Mouse (Mus musculus): Measurements from ENCODE around the gene Vrk2. TPM values are rescaled to one million over a fixed set of nuclear protein-coding genes. Genes with fewer than 3 reads are reported as not detected.
A peak's percentile ranks its signal among the peaks of the same experiment; 100 is the strongest.

Vrk2 gene
- polyA plus RNA-seq, 1 experiment from 2014 or later: 7.0 TPM

GRCm38 (mm10) chr11:26449789-26450188, 144.0 kb downstream of the Vrk2 start:
- no peak overlapping the region for H3K27ac ChIP-seq (ENCODE audit: low read length)

GRCm38 (mm10) chr11:26444374-26444773, 149.4 kb downstream of the Vrk2 start:
- no peak overlapping the region for H3K4me3 ChIP-seq (replicated peaks; ENCODE audit: low read length)
- H3K9ac ChIP-seq (replicated peaks; ENCODE audit: low read depth, low read length): no peak overlapping the region
- H3K36me3 ChIP-seq (ENCODE audit: control insufficient read depth, insufficient read depth): no peaks in the 10 kb centered on the region
- no peaks in the 10 kb centered on the region for H3K27me3 ChIP-seq (replicated peaks; ENCODE audit: control insufficient read depth, insufficient read depth, low read length)
- no peak overlapping the region for H3K4me2 ChIP-seq (ENCODE audit: low read length)
- H3K4me1 ChIP-seq (replicated peaks; ENCODE audit: control insufficient read depth, insufficient read depth, low read length): no peaks in the 10 kb centered on the region
- no peaks in the 10 kb centered on the region for H3K9me3 ChIP-seq (ENCODE audit: control insufficient read depth, low read length)
- no peak overlapping the region for H3K27ac ChIP-seq (ENCODE audit: low read length)
- no peak for ATAC-seq

More at GRCm38 (mm10) chr11:26449789-26450188, 144.0 kb downstream of the Vrk2 start:
- H3K4me2 ChIP-seq (ENCODE audit: low read length): no peak overlapping the region
- ATAC-seq: no peak
- H3K9me3 ChIP-seq (ENCODE audit: control insufficient read depth, low read length): no peaks in the 10 kb centered on the region
- no peaks in the 10 kb centered on the region for H3K27me3 ChIP-seq (replicated peaks; ENCODE audit: control insufficient read depth, insufficient read depth, low read length)
- no peaks in the 10 kb centered on the region for H3K4me1 ChIP-seq (replicated peaks; ENCODE audit: control insufficient read depth, insufficient read depth, low read length)
- H3K36me3 ChIP-seq (ENCODE audit: control insufficient read depth, insufficient read depth): no peaks in the 10 kb centered on the region
- WGBS: 87% methylated on average over 3 of the region's 3 CpGs
- no peak overlapping the region for H3K4me3 ChIP-seq (replicated peaks; ENCODE audit: low read length)
- no peak overlapping the region for H3K9ac ChIP-seq (replicated peaks; ENCODE audit: low read depth, low read length)

GRCm38 (mm10) chr11:26441121-26441520, 152.7 kb downstream of the Vrk2 start:
- no peaks in the 10 kb centered on the region for H3K9me3 ChIP-seq (ENCODE audit: control insufficient read depth, low read length)
- H3K9ac ChIP-seq (replicated peaks; ENCODE audit: low read depth, low read length): no peak overlapping the region
- no peaks in the 10 kb centered on the region for H3K27me3 ChIP-seq (replicated peaks; ENCODE audit: control insufficient read depth, insufficient read depth, low read length)
- no peaks in the 10 kb centered on the region for H3K36me3 ChIP-seq (ENCODE audit: control insufficient read depth, insufficient read depth)
- H3K4me3 ChIP-seq (replicated peaks; ENCODE audit: low read length): no peak overlapping the region
- H3K4me2 ChIP-seq (ENCODE audit: low read length): no peak overlapping the region
- ATAC-seq: peak; percentile 41; the same call in 1 of the 2 replicates
- H3K4me1 ChIP-seq (replicated peaks; ENCODE audit: control insufficient read depth, insufficient read depth, low read length): peaks cover 9% of the 10 kb centered on the region
- no peak overlapping the region for H3K27ac ChIP-seq (ENCODE audit: low read length)
- 20% methylated on average over 1 of the region's 1 CpGs for WGBS

- no peaks in the 10 kb centered on the region for H3K36me3 ChIP-seq (ENCODE audit: control insufficient read depth, insufficient read depth)
- no peaks in the 10 kb centered on the region for H3K9me3 ChIP-seq (ENCODE audit: control insufficient read depth, low read length)
- peak; percentile 91 for ATAC-seq
- H3K4me2 ChIP-seq (ENCODE audit: low read length): peak overlapping the region; percentile 29; the same call in 1 of the 2 replicates
- peaks cover 9% of the 10 kb centered on the region for H3K4me1 ChIP-seq (replicated peaks; ENCODE audit: control insufficient read depth, insufficient read depth, low read length)
- H3K27ac ChIP-seq (ENCODE audit: low read length): peak overlapping the region; percentile 78
- no peak overlapping the region for H3K4me3 ChIP-seq (replicated peaks; ENCODE audit: low read length)
- whole genome bisulfite sequencing: 48% methylated on average over 13 of the region's 13 CpGs
- H3K27me3 ChIP-seq (replicated peaks; ENCODE audit: control insufficient read depth, insufficient read depth, low read length): no peaks in the 10 kb centered on the region
- peak overlapping the region; percentile 37; the same call in 1 of the 2 replicates for H3K9ac ChIP-seq (replicated peaks; ENCODE audit: low read depth, low read length)
Observed at GRCm38 (mm10) chr11:26437818-26438217, 156.0 kb downstream of the Vrk2 start.

- Histone ChIP-seq H3K36me3 (ENCODE audit: control insufficient read depth, insufficient read depth) (no peaks in the 10 kb centered on the region), H3K4me1 (replicated peaks; ENCODE audit: control insufficient read depth, insufficient read depth, low read length) (peaks cover 9% of the 10 kb centered on the region), H3K27ac (ENCODE audit: low read length) (no peak overlapping the region), H3K4me2 (ENCODE audit: low read length) (no peak overlapping the region), H3K9ac (replicated peaks; ENCODE audit: low read depth, low read length) (no peak overlapping the region), H3K27me3 (replicated peaks; ENCODE audit: control insufficient read depth, insufficient read depth, low read length) (no peaks in the 10 kb centered on the region), H3K4me3 (replicated peaks; ENCODE audit: low read length) (no peak overlapping the region), H3K9me3 (ENCODE audit: control insufficient read depth, low read length) (no peaks in the 10 kb centered on the region)
- ATAC-seq: no peak
Observed at GRCm38 (mm10) chr11:26434229-26434628, 159.6 kb downstream of the Vrk2 start.

- WGBS: 90% methylated on average over 2 of the region's 2 CpGs
- no peaks in the 10 kb centered on the region for H3K27me3 ChIP-seq (replicated peaks; ENCODE audit: control insufficient read depth, insufficient read depth, low read length)
- ATAC-seq: no peak
- H3K36me3 ChIP-seq (ENCODE audit: control insufficient read depth, insufficient read depth): no peaks in the 10 kb centered on the region
- H3K4me2 ChIP-seq (ENCODE audit: low read length): no peak overlapping the region
- H3K27ac ChIP-seq (ENCODE audit: low read length): no peak overlapping the region
- no peak overlapping the region for H3K9ac ChIP-seq (replicated peaks; ENCODE audit: low read depth, low read length)
- no peak overlapping the region for H3K4me3 ChIP-seq (replicated peaks; ENCODE audit: low read length)
- H3K9me3 ChIP-seq (ENCODE audit: control insufficient read depth, low read length): no peaks in the 10 kb centered on the region
- no peaks in the 10 kb centered on the region for H3K4me1 ChIP-seq (replicated peaks; ENCODE audit: control insufficient read depth, insufficient read depth, low read length)
Observed at GRCm38 (mm10) chr11:26421472-26421871, 172.3 kb downstream of the Vrk2 start.

Other genes with a start within 250 kb of the Vrk2 start
- 13.8 and 14.6 TPM in 2 replicates for gene Fancl, start 207.9 kb downstream of the Vrk2 start, polyA plus RNA-seq (2015; fragmentation: Nextera tagmentation; extraction: Ambion mirVana)
- not detected in 2 replicates for gene Gm6899, start 758 bp downstream of the Vrk2 start, polyA plus RNA-seq (2015; fragmentation: Nextera tagmentation; extraction: Ambion mirVana)

All from forebrain, embryonic 16.5 days (tissue).